Mouse (Mus musculus) layer of hippocampus, adult 2 months (tissue): ENCODE measurements around the gene Ska2. TPM values are rescaled to one million over a fixed set of nuclear protein-coding genes. Genes with fewer than 3 reads are reported as not detected.

Source experiments
- DNase-seq, 2 experiments: peaks; one replicate each; pipeline ENCODE4 v3.0.0; 2022; ENCODE audit warnings: low spot score in 2 of 2
- H3K27ac ChIP-seq: fragments of 200-600 bp; 2 replicates; pipeline ENCODE4 v1.8.1; 2022
- H3K4me3 ChIP-seq: fragments of 200-600 bp; 2 replicates; pipeline ENCODE4 v1.8.1; 2022; ENCODE audit warnings: mild to moderate bottlenecking
- CTCF ChIP-seq: fragments of 200-600 bp; conservative IDR thresholded peaks from 2 replicates; pipeline ENCODE4 v1.8.1; 2022; ENCODE audit warnings: antibody characterized with exemption, mild to moderate bottlenecking, moderate library complexity
- microRNA-seq, 2 experiments: library from miRNA; unstranded; fragments of <30 nt; microRNA quantifications; one replicate each; pipeline ENCODE4 v1.2.0; 2021
- total RNA-seq, 2 experiments: library from RNA; stranded (reverse); gene quantifications; 2 replicates each; pipeline ENCODE4 v1.2.3; 2021

Gene Ska2
- total RNA-seq, 2 experiments from 2014 or later, result 14.7 to 15.7 TPM

DNA sequence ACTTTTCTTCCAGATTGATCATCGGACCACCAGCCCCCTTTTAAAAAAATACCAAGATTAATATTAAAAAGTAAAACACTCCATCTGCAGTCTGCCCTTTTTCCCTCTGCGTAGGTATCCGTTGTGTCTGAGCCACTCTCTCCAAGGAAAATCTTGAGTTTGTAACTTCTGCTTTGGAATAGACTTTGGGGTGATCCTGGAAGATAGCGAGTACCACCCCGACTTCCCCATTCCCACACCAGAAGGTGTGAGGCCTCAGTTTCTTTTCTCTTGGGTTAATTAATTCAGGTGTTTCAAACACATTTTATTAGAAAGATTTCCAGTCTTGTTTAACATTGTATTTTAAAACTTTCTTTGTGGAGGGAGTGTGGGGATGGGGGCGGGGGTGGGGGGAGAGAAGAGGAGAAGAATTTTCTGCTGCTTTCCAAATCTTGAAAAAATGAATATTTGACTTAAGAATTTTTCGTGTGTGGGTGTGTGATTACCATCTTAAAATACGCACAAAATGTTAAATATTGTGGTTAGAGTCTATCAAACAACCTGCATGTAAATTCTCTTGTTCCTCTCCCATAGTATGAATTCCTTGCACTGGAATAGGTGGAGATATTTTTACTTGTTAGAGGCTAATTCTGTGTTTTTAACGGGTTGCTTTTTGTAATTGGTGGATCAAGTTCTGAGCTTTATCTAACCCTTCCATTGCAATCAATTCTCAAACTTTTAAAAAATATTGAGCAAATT is 1.3 kb downstream of the Ska2 start:
- H3K27ac ChIP-seq, result peak overlapping the region; percentile 93
- no peak for TF ChIP-seq CTCF
- peak overlapping the region; percentile 88 for H3K4me3 ChIP-seq
- DNase-seq, result no peak

DNA sequence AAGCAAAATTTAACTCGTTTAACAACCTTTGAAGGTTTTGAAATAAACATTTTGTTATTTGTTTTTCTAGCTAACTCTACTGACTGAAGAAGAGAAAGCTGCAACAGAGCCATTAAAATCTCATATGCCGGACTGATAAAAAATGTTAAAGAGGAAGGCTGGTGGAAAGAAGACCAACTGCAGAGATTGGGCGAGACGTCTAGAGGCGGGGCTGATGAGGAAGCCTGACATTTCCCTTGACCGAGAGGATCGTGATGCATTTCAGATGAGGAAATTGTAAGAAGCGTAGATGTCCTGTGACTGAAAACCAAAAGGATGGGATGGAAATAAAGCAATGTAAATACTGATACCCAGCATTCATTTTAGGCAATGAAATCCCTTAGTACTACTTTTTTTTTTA is 12.8 kb downstream of the Ska2 start:
- H3K4me3 ChIP-seq, result no peak overlapping the region
- no peak overlapping the region for H3K27ac ChIP-seq
- DNase-seq, result no peak
- no peak for TF ChIP-seq CTCF

DNA sequence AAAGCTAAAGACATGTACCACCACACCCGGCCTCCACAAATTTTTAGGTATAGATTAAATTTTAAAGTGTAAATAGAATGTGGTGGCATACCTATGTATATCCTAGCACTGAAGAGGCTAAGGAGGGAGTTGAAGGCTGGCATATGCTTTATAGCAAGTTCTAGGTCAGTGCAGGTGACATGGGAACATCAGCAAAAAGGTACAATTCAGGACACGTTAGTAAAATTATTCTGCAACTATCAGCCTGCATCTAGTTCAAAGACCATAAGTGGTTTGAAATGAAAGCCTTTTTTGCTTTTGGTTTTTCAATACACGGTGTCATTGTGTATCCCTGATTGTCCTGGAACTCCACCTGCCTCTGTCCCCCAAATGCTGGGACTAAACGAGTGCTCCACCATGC is 16.5 kb downstream of the Ska2 start:
- Histone ChIP-seq H3K4me3 (no peak overlapping the region), H3K27ac (no peak overlapping the region)
- DNase-seq, result no peak
- no peak for TF ChIP-seq CTCF

DNA sequence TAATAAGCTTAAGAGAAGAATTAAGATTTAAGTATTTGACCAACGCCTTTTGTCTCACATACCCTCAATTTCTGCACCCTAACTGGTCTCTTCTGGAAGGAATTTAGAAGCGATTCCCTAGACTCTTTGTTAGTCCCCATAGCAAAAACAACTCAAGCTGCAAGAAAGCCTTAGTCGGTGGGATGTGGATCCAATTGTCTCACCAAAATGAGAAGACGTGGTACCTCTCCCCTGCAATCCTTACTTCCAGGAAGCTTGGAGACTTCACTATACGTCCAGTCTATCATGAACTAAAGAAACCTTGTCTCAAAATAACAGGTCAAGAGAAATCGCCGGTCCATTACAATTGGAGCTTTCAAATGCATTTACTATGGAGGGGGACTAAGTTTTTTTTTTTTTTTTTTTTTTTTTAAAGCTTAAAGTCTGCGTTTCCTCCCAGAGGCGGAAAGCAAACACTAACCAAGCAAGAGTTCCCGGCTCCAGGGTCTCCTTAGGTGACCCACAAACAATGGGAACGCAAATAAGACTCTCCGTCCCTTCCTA is 17.3 kb downstream of the Ska2 start:
- no peak for TF ChIP-seq CTCF
- DNase-seq, result no peak
- H3K4me3 ChIP-seq, result peak overlapping the region; percentile 93
- H3K27ac ChIP-seq, result peak overlapping the region; percentile 58; the same call in 1 of the 2 replicates

GRCm38 (mm10) chr11:87126824-87127816 is 18.1 kb downstream of the Ska2 start, which contains the start of gene Trim37:
Gene Trim37 (plus strand): TSS chr11:87127077.
- peak; percentile 90 to 93 for DNase-seq
- TF ChIP-seq CTCF, result peak; percentile 10; the same call in 1 of the 2 replicates
- H3K27ac ChIP-seq, result peak within 1 kb of the TSS; percentile 97
- peak within 1 kb of the TSS; percentile 93 for H3K4me3 ChIP-seq

DNA sequence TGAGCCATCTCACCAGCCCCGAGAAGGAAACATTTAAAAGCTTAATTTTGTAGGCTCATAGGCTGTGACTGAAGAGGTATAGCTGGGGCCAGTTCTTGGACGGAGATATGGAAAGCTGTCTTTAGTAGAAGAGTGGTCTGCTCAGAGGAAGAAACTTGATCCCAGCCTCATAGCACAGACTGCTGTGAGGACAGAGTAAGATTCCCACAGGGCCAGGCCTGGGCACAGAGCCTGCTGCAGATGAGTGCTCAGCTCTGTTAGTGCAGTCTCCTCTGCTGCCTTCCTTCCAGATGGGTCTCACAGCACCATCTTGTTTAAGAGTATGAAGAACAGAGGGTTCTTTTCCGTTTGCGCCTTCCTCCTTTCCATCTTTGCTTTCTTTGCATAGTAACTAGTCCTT is 27.2 kb downstream of the Ska2 start:
- no peak for TF ChIP-seq CTCF
- peak in 1 of 2 experiments; percentile 21 for DNase-seq
- Histone ChIP-seq H3K27ac (peak overlapping the region; percentile 3; the same call in 1 of the 2 replicates), H3K4me3 (no peak overlapping the region)

- Histone ChIP-seq H3K27ac (no peak overlapping the region), H3K4me3 (no peak overlapping the region)
- DNase-seq, result no peak
- TF ChIP-seq CTCF, result no peak
Observed at GRCm38 (mm10) chr11:87158012-87158411, 49.0 kb downstream of the Ska2 start.

DNA sequence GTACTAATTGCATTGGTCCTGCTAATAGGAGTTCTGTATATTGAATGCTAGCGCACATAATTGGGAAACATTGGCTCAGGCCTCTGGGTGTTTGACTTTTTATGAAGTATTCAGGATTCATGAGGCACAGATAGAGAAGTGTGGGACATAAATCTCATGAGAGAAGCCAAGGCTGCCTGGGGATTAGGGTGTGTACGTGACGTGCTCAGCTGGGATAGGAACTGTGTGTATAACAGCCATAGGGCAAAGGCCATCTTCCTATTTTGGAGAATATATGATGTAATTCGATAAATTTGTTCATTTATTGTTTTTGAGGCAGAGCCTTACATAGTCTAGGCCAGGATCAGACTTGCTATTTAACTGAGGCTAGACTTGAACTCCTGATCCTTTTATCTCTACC is 53.7 kb downstream of the Ska2 start:
- H3K27ac ChIP-seq, result no peak overlapping the region
- H3K4me3 ChIP-seq, result no peak overlapping the region
- TF ChIP-seq CTCF, result no peak
- peak in 1 of 2 experiments; percentile 1 for DNase-seq

- no peak overlapping the region for H3K27ac ChIP-seq
- no peak for TF ChIP-seq CTCF
- H3K4me3 ChIP-seq, result no peak overlapping the region
- no peak for DNase-seq
Observed at GRCm38 (mm10) chr11:87163751-87164150, 54.7 kb downstream of the Ska2 start.

- Histone ChIP-seq H3K27ac (no peak overlapping the region), H3K4me3 (no peak overlapping the region)
- no peak for DNase-seq
- TF ChIP-seq CTCF, result no peak
Observed at GRCm38 (mm10) chr11:87173625-87174024, 64.6 kb downstream of the Ska2 start.

Small RNA genes lying within 50 kb of the gene (microRNA-seq; reads per million reads assigned to microRNA genes)
- gene Mir301, result 61.1 to 903 reads per million in 2 experiments

Other genes starting within 250 kb of the Ska2 start
- 10 to 100 TPM; 23.3 to 23.6 TPM for gene Ypel2, start 115.5 kb upstream of the Ska2 start, total RNA-seq
- gene Gdpd1, start 35.2 kb upstream of the Ska2 start, total RNA-seq, result 10 to 100 TPM; 42.0 to 46.7 TPM
- 10 to 100 TPM; 16.6 to 18.2 TPM for gene Smg8, start 22.5 kb upstream of the Ska2 start, total RNA-seq
- gene Prr11, start 526 bp upstream of the Ska2 start, total RNA-seq, result under 1 TPM; 0.38 to 0.56 TPM
- 100 to 1,000 TPM; 176 to 183 TPM for gene Trim37, start 17.8 kb downstream of the Ska2 start, total RNA-seq
- gene Ppm1e, start 249.8 kb downstream of the Ska2 start, total RNA-seq, result 100 to 1,000 TPM; 249 to 267 TPM